Mouse (Mus musculus) heart, adult 8-10 months (tissue): ENCODE measurements around the gene Lmo2. TPM values are rescaled to one million over a fixed set of nuclear protein-coding genes. Genes with fewer than 3 reads are reported as not detected.

Experiments used
- total RNA-seq, 4 experiments: library from RNA; stranded (reverse); gene quantifications; 2 replicates each; pipeline ENCODE4 v1.2.4; 2022

Gene Lmo2
- total RNA-seq, 4 experiments from 2014 or later: 25.6 to 27.7 (median 26.0) TPM

Other genes starting within 250 kb of the Lmo2 start
- 10 to 100 TPM; 12.7 to 19.0 (median 16.5) TPM for gene Nat10, start 196.7 kb upstream of the Lmo2 start, total RNA-seq
- 100 to 1,000 TPM; 148 to 197 (median 176) TPM for gene Caprin1, start 160.3 kb upstream of the Lmo2 start, total RNA-seq
- gene Fbxo3, start 69.7 kb downstream of the Lmo2 start, total RNA-seq: 10 to 100 TPM; 51.5 to 57.2 (median 52.1) TPM
- gene 4931422A03Rik, start 70.4 kb downstream of the Lmo2 start, total RNA-seq: not detected
- gene Gm10912, start 107.8 kb downstream of the Lmo2 start, total RNA-seq: under 1 TPM in 2 of 4 experiments, not detected in 2; 0.20 to 0.41 TPM
- not detected for gene Gm10799, start 110.6 kb downstream of the Lmo2 start, total RNA-seq
- gene Cd59b, start 111.9 kb downstream of the Lmo2 start, total RNA-seq: 1 to 10 TPM; 2.3 to 4.7 (median 3.4) TPM
- gene Cd59a, start 137.8 kb downstream of the Lmo2 start, total RNA-seq: 10 to 100 TPM; 55.7 to 60.2 (median 57.9) TPM
- gene A930018P22Rik, start 164.8 kb downstream of the Lmo2 start, total RNA-seq: 1 to 10 TPM in 1 of 4 experiments, under 1 TPM in 2, not detected in 1; 0.56 to 1.4 (median 0.68) TPM